Comparison of ENCODE assay signal across 9 mouse cellular contexts in genomic region chr1:22268581-22269359, GRCm38 (mm10).
DNase-seq lines count a peak whose midpoint lies in the region; ATAC-seq lines count a peak whose summit lies in the region.
"Had no signal": no experiment of that assay in that cellular context is flagged by ENCODE, and none has a peak within 500 bp of the region (broad histone marks: within the 10 kb centered on the region; RNA-seq: fewer than 3 reads in every experiment).

No protein-coding gene starts in this region.

- no peak overlapping the region for H3K4me3 ChIP-seq in hindbrain, embryonic 13.5 days
- H3K4me3 ChIP-seq: megakaryocyte, embryonic 14.5 days had no signal

- 41% methylated on average over 15 of the region's 15 CpGs for WGBS in hindbrain, embryonic 13.5 days

- no peaks in the 10 kb centered on the region for H3K9me3 ChIP-seq in hindbrain, embryonic 13.5 days
- H3K9me3 ChIP-seq: megakaryocyte, embryonic 14.5 days had no signal

- no peak overlapping the region for H3K4me2 ChIP-seq in hindbrain, embryonic 13.5 days

- no peak overlapping the region for H3K9ac ChIP-seq in hindbrain, embryonic 13.5 days

- peaks cover 10% of the 10 kb centered on the region for H3K4me1 ChIP-seq in hindbrain, embryonic 13.5 days (replicated peaks)
- H3K4me1 ChIP-seq: megakaryocyte, embryonic 14.5 days had no signal

- H3K27me3 ChIP-seq in hindbrain, embryonic 13.5 days, result no peaks in the 10 kb centered on the region
- H3K27me3 ChIP-seq: megakaryocyte, embryonic 14.5 days had no signal

- H3K36me3 ChIP-seq in hindbrain, embryonic 13.5 days, result no peaks in the 10 kb centered on the region

- ATAC-seq in hindbrain, embryonic 13.5 days (ENCODE audit: low FRiP score), result peak; percentile 58

- DNase-seq in Muller cell, postnatal 12 days (ENCODE audit: inconsistent ontology term), result peak; percentile 42
- DNase-seq in cerebellum, adult 8-10 months, result peak; percentile 81
- DNase-seq in frontal cortex, adult 2 months (ENCODE audit: extremely low spot score in 1 of 2, low spot score in 1 of 2), result peak; percentile 79 to 94
- peak; percentile 88 to 89 for DNase-seq in layer of hippocampus, postnatal 10 days (ENCODE audit: low spot score in 2 of 2)
- peak; percentile 86 for DNase-seq in lung, postnatal 36 days
- peak; percentile 79 for DNase-seq in right cerebral cortex, postnatal 14 days
- DNase-seq in urinary bladder, postnatal 36 days (ENCODE audit: low spot score in 2 of 2), result peak; percentile 52 to 69

- H3K27ac ChIP-seq in hindbrain, embryonic 13.5 days, result no peak overlapping the region
